Mouse (Mus musculus) common myeloid progenitor, adult 5-6 weeks (primary cell): Measurements from ENCODE around the gene Prkg1. TPM values are rescaled to one million over a fixed set of nuclear protein-coding genes. Genes with fewer than 3 reads are reported as not detected.

Source experiments
- ATAC-seq: replicated peaks from 2 replicates; pipeline ENCODE4 v1.8.0; 2016; ENCODE audit warnings: low read depth, mild to moderate bottlenecking, moderate TSS enrichment, inconsistent platforms; ENCODE audit not compliant: poor library complexity, severe bottlenecking
- total RNA-seq: library from RNA; stranded (forward); fragments of 200-1000, 187-1606 nt; gene quantifications from 2 replicates; pipeline ENCODE4 v1.2.3, GENCODE M21; 2017

Prkg1 gene
- total RNA-seq, 1 experiment from 2014 or later = 8.5 TPM

GRCm38 (mm10) chr19:31750976-31751676 lies 13.7 kb downstream of the Prkg1 start:
- ATAC-seq = no peak

- ATAC-seq = no peak
These were observed 18.2 kb downstream of the Prkg1 start for GRCm38 (mm10) chr19:31746635-31747034.

- ATAC-seq = no peak
These were observed 21.4 kb downstream of the Prkg1 start for GRCm38 (mm10) chr19:31743241-31744045.

DNA sequence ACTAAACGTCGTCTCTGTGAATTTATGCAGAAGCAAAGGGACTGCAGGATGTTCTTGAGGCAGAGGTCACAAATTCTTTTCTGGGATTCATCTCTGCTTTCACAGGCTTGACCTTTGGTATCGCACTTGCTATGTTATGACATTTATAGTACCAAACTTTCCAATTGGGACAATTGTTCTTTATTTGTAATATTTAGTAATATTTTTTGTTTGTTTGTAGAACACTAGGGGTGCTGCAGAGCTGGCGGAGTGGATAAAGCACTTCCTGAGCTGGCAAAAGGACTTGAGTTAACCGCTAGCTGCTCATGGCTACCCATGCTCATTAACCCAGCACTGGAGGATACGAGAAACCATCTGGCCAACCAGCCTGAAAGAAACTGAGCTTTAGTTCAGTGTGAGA lies 49.9 kb downstream of the Prkg1 start:
- ATAC-seq = no peak

- no peak for ATAC-seq
These were observed 50.4 kb downstream of the Prkg1 start for GRCm38 (mm10) chr19:31714418-31714817.

DNA sequence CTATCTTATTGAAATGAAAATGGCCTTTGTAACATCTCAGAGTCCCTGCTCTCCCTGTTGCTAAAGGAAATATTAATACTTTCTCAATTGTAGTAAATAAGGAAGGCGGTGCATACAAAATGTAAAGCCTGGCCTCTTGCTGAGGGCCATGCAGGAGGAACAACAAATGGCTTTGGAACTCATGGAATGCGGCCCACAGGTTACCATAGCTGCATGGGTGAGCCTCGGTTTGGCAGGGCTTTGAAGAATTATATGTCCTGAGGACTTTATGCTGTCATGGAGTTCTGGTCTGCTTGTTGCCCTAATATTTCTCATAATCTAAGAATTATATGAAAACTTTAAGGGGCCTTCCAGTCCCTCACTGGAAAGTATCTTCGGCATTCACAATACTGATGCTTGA lies 51.5 kb downstream of the Prkg1 start:
- no peak for ATAC-seq

- no peak for ATAC-seq
These were observed 54.5 kb downstream of the Prkg1 start for GRCm38 (mm10) chr19:31710336-31710735.

DNA sequence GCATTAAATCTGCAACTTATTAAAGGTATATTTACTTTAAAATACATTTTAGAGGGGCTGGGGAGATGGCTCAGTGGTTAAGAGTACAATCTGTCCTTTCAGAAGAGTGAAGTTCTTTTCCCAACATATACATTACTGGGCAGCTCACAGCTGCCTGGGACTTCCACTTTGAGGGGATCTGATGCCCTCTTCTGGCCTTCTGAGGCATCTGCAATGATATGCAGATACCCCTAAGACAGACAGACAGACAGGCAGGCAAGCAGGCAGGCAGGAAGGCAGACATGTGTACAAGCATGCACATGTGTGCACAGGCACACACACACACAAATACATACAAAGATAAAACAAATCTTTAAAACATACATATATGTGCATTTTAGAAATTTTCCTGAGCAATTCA lies 60.8 kb downstream of the Prkg1 start:
- ATAC-seq = no peak

- no peak for ATAC-seq
These were observed 65.9 kb downstream of the Prkg1 start for GRCm38 (mm10) chr19:31698916-31699315.

DNA sequence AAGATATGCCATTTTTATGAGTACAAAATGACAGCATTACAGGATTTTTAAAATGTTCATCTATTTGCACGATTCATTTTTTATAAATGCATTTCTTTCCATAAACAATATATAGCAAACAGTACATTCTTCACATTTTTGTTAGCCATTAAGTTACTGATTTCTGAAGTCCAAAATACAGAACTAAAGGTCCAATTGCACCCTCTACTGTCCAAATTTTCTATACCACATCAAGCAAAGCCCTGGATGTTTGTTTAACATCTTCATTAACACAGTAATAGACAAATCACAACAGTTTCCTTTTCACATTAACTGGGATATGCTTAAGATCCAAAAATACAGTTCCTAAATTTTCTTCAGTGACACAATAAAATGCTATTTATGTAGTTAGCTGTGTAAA lies 84.0 kb downstream of the Prkg1 start:
- ATAC-seq = 0 out of 2 replicates have a peak, but pooled peaks have one; percentile 52

DNA sequence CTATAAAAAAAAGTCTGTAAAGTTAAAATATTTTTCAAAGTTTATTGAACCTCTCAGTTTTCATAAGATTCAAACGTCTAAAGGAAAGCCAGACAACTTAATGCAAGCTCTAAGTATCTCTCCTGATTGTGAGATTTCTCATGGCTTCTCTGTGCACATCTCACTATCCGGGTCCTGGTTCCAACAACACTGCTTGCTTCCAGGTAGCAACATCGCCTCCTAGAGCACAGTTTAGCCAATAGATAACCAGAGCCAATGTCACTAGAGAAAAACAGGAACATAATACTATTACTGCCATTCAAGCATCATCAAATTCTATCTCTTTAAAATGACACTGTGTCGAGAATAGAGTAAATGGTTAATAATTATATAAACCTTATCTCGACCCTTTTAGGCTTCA lies 86.5 kb downstream of the Prkg1 start:
- ATAC-seq = peak; percentile 52; the same call in 1 of the 2 replicates

DNA sequence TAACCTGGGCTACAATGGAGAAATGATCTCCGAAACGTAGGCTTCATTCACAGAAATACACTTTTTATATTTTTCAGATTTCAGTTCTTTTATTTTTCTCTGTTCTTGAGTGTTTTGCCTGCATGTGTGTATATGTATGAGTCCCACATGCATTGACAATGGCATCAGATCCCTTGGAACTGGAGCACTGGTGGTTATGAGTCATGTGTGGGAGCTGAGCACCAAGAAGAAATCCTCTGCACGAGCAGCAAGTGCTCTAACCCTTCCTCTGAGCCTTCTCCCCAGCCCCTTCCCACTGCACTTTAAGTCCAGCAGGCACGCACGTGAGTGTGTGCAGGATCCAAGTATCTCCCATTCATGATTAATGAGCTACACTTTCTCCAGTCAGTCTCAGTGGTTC lies 93.1 kb downstream of the Prkg1 start:
- no peak for ATAC-seq

- ATAC-seq = no peak
These were observed 99.8 kb downstream of the Prkg1 start for GRCm38 (mm10) chr19:31665007-31665406.

GRCm38 (mm10) chr19:31664159-31664991 lies 100.5 kb downstream of the Prkg1 start:
- peak; percentile 98 for ATAC-seq

DNA sequence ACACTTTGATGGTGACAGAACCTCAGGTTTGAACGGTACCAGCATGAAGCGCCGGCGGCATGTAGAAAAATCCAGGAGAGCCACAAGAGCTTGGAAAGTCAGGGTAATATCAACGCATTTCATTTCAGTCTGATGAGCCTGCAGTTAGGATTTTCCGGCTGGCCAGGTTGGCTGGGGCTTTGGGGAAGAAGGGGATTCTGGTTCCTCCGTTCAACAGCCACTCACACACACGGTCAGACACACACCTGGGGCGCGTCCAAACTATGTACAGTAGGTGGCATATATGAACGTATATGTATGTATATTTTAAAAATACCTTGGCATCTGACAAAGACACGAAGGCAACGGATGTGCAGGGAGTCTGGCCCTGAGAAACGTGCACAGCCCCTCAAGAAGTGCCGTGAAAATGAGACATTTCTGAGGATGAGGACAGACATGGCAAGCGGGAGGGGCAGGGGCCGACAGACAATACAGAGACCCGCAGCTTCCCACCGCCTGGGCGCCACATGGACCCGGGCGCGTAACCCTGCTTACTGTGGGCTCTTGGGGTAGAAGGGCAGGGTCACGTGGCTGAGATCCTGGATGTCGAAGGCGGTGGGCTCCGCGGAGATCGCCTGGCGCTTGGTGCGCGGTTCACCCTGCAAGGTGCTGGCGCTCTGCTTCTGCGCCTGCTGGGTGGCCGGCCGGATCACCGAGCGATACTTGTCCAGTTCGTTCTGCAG lies 101.2 kb downstream of the Prkg1 start:
- ATAC-seq = peak; percentile 48

GRCm38 (mm10) chr19:31662802-31663201 lies 102.0 kb downstream of the Prkg1 start:
- no peak for ATAC-seq

DNA sequence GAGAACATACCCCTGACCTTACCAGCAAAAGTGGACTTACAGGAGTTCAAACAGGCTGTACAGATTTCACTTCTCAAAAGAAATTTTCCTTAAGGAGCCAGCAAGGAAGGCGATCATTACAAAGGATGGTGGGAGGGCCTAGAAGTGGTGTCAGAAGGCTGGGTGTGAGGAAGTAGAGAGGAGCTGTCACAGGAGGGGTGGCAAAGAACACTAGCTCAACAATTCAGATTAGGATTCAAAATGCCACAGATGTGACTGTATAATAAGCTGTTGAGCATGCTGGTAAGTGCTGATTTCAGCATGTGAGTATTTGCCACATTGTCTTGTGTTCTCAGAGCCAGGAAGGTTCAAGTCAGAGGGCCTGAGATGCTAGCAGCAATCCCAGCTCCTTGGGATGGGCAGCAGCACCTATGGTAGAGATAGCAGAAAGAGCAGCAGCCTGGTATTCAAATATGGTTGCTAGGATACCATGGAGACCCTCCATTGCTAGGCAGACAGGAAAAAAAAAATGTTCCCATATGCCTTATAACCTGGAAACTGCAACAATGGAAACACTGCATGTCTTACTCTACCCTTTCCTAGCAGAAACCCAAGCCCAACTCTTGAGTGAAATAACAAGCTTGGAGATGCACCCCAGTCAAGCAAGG lies 106.0 kb downstream of the Prkg1 start:
- no peak for ATAC-seq

DNA sequence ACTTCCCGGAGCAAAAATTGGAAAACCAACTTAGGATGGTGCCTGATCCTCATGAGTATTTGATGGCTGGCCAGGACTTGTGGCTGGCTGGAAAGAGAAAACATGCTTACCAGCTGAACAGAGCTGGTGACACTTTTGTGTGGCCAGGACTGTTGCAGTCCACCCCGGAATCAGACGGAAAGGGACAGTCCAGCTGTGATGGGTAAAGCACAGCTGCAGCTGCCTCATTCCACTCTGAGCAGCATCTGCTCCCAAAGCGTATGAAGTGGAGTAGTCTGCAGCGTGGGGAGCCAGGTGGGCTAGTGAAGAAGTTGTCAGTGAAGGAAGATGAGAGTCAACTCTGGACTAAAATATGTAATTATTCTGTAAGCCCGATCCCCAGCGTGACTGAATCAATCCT lies 108.6 kb downstream of the Prkg1 start:
- no peak for ATAC-seq

DNA sequence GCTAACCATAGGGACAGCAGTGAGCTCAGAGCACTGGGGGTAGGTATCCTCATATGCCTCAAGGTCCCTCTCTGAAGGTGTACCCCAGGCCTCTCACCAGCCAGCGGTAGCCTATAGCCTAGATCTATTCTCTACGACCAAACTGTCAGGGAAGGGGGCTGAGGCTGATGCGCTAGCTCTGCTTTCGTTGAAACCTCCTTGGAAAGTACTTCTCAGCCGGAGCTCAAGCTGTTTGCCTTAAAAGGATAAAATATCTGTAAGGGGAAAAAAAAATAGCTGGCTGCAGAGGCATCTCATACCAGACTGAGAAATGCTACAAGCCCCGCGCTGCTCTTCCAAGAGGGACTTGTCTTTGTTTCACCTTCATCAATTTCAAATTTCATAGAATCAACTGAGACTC lies 109.0 kb downstream of the Prkg1 start:
- no peak for ATAC-seq

DNA sequence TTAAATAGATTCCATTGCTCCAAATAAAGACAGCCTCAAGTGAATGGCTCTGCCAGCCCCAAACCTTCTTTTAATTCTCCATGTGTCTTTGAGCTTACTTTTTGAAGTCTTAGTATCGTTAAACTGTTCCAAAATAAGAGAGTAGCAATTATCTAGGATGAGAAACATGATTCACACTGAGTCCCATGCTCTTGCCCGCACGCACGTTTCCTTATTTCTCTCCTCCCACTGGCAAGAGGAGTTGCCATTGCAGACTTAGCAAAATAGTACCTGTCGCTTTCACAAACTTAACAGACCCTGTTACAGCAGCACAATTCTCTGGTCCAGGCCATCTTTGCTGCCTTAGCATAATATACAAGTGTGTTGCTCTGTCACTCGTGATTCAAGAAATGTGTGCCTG lies 110.8 kb downstream of the Prkg1 start:
- ATAC-seq = no peak
